Mouse (Mus musculus) neutrophil, adult 5-6 weeks (primary cell): ENCODE results near the gene Unc5c. TPM values are rescaled to one million over a fixed set of nuclear protein-coding genes. Genes with fewer than 3 reads are reported as not detected.

Experiments used
- ATAC-seq: fragments of 151-379, 151-347 bp; 2 replicates; pipeline ENCODE4 v1.8.0; 2017; ENCODE audit warnings: mild to moderate bottlenecking, moderate TSS enrichment; ENCODE audit not compliant: insufficient number of reproducible peaks, poor library complexity, low FRiP score, severe bottlenecking; ENCODE audit errors: extremely low read depth
- total RNA-seq: library from RNA; stranded (forward); fragments of 200-1000 nt; gene quantifications from 2 replicates; pipeline ENCODE4 v1.2.3, GENCODE M21; 2017

Gene Unc5c
- total RNA-seq, 1 experiment from 2014 or later: 0.12 TPM

DNA sequence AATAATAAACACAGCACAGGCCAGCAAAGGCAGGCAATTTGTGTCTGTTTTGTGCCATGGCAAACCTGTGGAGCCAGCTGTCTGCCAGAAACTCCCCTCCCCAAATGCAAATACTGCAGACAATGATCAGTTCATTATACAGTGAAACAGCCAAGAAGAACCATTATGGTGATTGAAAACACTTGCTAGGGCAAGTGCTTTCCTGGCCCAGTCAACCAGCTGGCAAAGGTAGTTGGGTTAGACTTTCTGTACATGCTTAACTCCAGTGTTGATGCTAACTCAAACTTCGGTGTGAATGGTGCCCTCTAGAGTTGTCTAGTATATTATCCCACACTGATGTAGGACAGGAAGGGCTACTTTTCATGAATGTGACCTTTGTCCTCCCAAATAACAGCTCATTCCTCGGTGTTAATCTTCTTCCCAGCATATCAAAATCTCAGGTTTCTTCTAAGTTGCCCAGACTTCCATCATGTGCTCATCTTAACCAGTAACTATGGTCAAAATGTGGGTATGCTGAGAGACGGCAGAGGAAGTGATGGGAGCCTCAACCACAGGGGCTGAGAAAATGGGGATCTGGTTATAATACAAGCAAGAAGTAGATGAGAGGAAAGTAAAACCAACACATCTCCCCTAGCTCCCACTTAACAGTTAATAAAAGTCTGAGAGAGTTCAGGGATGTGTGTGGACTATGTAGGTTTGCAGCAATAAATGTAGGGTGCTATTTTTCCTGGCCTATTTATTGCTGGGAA is 194.2 kb downstream of the Unc5c start:
- no peak for ATAC-seq

DNA sequence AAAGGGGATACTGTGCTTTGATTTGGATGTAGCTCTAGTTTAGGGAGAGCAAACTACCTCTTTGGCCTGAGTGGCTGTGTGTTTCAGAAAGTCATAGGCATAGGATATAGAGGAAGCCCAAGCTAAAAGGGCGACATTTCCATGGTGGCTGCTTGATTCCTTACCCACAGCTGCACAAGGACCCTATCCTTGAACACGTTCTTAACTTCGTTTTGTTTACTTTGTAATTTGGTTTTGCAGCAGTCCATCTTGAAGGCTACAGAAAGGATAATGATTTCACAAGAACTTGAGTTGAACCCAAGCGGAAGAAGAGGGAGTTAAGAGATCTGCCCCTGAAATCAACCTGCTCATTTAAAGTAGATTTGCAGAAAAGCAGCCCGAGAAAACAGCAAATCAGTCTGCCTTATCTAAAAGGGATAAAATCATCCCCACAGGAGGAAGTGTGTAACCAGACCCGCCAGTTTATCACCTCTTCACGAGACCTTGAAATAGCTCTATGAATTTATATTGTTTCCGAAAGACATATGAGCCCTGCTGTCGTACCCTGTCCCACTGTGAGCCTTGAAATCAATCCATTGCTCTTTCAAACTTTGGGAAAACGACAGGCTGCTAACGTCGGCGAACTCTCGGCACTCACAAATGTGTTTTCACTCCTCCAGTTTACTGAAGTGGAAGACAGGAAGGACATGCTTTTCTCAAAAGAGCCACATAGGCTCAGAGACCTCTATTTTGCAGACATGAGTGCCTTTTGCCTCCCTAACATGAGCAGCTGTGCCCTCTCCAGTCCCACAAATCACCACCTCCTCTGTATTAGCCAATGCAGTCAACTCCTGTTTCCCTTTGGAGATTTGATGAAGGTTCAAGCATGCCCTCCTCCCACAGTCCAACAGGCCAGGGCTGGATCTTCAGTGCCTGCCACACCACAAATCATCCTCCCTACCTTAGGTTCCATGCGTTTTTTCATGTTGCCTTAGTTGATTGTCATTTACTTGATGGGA is 195.3 kb downstream of the Unc5c start:
- ATAC-seq: no peak

DNA sequence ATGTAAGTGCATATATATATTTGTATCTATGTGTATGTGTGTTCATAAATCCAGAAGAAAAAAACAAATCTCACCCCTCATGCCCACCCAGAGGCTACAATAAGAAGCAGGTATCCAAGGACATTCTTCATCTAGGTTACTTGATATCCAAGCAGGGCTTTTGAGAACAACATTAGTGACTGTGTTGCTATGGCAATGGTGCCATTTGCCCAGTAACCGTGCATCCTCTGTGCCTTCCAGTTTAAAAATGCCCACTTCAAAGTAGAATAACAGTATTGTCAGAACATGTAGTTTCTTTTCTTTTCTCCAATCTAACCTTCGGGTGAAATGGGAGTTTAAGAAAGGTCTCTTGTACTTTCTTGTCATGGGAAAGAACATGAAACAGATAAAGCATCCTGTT is 224.1 kb downstream of the Unc5c start:
- ATAC-seq: no peak

DNA sequence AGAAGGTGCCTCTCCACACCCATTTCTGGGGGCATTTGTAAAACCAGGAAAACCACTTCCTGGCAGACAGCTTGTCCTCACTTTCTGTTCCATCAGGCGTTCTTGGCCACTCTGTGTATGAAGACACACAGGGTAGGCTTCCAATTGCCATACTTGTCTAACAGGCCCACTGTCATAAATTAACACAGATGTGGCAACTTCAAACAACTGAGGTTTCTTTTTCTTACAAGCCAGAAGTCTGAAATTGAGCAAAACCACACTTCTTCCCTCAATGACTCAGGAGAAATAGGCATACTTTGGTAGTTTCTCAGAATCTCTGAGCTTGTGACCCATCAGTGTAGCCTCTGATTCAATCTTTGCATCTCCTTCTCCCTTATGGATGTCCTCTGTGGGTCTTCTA is 225.7 kb downstream of the Unc5c start:
- no peak for ATAC-seq

DNA sequence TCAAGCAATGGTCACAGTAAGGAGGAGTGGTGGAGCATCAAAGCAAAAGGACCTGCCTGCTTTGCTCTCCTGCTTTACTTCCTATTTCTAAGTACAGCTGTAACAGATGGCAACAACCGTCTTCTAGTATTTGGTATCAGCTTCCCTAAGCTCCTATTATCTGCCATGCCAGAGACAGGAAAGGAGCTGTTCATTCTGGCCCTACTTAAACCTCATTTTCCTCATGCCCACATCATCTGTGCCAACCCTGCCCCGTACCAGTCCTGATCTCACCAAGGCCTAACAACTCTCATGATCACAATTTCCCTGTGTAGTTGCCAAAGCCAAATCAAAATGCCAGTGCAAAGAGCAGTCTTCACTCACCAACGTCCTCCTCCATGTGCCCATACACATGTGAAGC is 226.4 kb downstream of the Unc5c start:
- ATAC-seq: no peak

DNA sequence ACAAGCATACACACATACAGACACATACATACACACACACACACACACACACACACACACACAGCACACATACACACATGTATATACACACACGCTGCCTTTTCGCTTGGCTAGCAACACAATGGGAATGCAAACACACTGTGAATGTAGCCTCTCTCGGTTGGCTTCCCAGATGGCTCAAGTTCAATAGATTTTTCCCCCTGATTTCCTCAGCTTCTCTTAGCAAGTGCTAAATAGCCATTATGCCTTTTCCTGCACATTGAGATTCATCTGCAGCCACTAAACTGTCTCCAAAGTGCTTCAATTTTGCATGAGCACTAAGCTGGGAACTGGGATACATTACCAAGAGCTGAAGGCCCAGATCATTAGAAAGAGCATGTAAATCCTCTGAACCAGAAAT is 226.8 kb downstream of the Unc5c start:
- ATAC-seq: no peak

DNA sequence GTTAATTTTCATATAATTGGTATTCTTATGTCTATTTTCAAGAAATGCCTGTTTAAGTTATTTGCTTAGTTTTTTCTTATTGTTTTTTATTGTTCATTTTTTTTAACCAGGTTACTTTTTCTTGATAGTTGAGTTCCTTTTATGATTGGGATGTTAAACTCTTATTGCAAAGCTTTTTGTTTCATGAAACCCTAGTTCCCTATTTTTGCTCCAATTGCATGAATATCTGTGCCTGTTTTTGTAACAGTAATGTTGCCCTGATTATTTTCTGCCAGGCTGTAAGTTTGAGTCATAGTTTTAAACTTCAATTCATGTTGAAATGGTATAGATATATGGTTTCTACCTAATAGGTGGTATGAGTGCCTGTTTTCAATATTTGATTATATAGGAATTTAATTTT is 234.2 kb downstream of the Unc5c start:
- ATAC-seq: no peak

DNA sequence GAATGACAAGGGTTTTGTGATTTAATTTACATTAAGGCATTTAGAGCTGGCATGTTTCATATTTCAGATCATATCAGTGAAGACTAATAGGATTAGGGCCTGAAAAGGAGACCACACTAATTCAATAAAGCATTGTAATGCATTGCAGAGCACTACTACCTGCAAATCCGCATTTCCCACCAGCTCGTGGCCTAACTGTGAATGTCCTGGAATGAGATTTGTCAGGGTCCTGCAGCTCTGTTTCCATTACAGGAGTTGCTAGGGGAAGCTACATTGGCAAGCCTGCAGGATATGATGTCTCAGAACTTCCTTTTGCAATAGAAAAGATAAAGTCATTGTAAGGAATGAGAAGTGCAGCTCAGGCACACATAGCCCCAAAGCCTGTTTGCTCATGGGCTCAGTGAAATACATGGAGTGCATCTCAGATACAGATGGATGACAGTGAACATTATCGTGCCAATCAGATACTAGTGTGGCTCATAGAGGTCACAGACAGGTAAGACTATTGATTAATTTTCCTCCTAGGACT is 236.4 kb downstream of the Unc5c start:
- no peak for ATAC-seq

DNA sequence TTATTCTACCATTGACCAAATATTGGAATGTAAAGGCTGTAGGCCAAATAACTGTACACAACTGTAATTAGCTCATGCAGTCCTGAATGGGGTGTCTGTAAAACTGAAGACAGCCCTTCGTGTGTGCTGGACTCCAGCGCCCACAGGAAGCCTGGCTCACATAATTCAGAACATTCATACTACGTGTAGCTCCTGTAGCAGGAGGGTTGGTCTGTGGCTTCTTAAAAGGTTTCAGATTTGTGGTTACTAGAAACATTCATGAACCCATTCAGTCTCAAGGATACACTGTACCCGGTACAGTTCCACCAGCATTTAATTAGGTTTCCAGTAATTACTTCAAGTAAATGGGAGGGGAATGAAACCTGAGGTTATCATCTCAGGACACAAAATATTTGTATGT is 246.6 kb downstream of the Unc5c start:
- ATAC-seq: no peak

DNA sequence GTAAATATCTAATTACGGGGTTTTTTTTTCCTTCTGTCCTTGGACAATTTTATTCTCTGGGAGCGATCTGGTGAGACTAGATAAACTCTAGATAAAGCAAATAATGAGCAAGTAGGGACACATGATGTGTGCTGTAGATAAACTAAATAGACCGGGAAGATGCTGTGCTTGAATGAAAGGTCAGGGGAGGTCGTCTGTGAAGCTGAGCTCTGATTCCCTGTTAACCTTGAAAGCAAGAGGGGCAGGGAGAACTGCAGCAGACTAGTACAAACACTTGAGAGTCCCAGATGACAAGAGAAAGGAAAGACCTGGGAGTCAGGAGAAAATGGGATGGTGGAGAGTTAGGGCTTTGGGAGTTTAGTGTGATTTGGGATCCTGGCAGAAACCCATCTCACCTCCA is 251.4 kb downstream of the Unc5c start:
- no peak for ATAC-seq

DNA sequence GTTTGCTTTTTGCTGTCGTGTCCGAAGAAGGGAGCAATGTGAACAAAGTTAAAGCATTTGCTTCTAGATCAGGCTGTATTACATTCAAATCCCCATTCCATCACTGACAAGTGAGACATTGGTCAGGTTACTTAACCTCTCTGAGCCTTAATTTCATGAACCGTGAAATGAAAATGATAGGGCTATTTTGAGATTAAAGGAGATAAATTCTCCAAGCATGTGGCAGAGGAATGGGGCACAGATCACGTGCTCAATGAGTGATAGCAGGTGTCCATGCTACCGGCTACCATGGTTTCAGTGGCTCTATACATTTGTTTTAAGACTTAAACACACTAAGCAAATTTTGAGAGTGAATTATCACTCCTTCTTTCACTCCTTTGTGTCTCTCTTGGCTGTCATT is 254.0 kb downstream of the Unc5c start:
- no peak for ATAC-seq

DNA sequence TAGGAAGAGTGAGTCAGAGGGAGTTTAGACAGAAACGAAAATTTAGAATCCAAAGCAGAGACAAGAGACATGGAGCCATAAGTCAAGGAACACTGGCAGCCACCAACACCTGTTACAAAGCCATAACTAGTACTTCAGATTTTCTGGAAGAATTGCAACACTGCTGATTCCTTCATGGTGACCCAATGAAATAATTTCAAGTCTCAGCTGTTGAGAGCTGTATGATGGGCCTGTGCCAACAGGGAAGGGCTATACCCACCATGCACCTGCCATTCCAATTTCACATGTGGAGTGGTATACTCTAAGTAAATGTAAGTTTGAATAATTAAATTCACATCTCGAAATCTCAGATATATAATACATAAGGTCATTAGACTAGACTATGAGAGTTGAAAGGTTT is 259.5 kb downstream of the Unc5c start:
- no peak for ATAC-seq

DNA sequence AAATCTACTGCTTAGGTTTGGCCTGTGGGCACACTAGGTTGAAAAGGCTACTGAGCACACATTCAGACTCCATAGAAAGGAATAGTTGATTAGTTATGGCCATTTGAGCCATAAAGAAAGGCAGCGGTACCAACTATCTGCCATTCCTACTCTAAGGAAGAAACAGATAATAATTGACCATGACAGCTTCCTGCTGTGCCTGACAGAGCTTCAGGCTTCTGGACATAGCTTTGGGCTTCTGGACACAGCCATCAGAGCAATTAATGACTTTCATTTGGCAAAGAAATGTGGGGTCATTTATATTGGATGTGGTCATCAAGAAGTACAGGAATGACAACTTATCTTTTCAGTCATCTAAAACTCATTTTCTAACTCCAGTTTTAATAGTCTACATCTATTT is 260.4 kb downstream of the Unc5c start:
- ATAC-seq: no peak

DNA sequence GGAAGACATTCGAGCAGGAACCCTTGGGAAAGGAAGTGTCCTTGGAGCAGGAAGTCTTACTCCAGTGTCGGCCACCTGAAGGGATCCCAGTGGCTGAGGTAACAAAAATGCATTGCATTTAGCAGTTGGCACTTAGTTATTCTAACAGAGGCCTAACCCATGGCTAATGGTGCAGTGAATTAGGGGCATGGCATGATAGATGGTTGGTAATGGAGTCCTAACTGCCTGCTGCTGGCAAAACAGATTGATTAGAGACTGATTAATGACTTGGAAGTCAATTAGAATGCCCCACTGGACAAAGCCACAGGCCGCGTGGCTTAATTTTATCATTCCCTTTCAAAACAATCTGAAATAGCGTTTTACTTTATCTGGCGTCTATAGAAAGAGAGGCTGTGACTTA is 268.8 kb downstream of the Unc5c start:
- no peak for ATAC-seq

DNA sequence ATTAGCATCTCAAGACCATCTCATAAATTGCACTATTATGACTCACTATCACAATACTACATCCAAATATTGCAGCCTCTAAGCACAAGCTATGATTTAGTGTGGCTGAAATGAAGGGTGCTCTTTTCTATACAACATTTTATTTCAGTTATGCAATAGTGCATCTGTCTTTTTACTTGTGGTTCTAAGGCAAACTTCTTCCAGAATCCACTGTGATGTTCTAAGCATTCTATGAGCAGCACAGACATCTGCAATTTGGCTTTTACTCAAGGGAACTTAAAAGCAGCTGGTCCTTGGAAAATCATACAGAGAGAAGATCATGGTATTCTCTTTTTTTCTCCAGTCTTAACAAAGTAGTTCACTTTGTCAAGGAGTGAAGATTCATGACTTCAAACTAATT is 270.3 kb downstream of the Unc5c start:
- no peak for ATAC-seq

DNA sequence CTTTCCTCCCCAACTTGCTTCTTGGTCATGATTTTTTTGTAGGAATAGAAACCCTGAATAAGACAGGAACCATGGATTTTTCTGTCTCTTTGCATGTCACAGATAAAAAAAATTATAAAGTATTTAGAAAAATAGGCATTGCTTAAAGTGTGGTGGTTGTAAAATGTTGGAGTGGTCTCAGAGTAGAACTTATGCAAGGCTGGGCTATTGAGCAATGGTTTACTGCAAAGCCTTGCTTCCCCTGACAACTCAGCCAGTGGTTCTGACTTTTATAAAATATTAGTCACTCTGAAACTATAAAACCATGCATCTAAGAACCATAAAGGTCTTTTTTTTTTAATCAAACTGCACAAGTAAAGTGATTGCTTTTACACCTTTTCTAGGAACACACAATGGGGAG is 280.3 kb downstream of the Unc5c start:
- ATAC-seq: no peak

DNA sequence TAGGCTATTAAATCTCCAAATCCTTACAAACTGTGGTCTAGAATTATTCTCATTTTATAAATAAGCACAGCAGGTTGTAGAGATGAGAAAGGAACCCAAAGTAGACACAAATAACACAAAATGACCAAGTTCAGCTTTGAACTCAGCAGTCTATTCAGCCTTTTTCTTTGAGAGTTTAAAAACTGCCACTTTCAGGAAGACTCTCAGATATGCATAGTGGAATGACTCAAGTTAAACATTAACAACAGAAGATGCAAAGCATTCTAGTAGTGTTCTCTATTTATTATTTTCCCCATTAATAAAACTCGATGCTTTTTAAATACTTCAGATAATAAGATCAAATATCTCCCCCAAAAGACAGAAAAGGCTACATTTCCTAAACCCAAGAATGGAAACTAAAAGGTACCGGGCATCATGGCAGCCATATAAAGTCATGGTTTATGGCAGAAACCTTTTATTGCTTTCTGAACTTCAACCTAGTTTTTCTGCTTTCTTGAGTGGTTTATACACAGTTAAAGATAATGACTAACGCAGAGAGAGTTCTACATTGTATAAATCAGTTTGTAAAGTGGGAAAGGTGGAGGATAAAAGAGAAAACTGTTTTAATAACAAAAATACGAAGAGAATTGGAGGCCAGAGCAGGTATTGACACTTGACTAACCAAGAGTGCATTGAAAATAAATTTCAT is 283.8 kb downstream of the Unc5c start:
- no peak for ATAC-seq

DNA sequence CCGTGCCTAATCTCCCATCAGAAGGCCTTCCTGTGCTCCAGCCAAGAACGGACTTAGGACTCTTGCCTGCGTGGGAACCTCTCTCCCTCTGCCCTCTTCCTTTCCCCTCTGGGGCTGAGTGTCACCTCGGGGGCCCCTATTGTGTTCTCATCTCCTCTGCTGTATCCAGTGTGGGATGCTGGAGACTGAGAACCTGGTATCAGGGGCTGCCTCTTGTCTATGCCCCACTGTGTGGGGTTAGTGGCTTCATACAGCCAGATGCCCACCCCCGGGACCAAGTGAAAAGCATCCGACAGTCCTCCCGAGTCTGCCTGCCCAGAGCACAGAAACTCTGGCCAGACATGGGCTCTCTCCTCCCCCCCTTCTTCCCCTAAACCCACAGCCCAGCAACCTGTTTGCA is 287.2 kb downstream of the Unc5c start:
- no peak for ATAC-seq

DNA sequence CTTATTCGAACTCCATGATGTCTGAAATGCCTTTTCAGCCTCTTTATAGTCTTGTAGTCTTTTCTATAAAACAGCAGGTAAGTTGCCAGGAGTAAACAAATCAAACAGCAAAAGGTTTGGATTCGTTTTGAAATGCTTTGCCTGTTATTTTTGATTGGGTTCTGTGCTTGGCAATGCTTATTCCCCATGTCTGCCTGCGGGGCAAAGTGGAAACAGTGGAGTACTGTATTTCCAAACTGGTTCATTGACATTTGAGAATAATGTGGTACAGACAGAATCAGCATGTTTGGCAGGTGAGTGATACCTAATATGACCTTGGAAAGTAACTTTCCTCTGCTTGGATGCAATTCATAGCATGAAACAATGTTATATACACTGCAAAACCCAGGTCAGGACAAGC is 292.2 kb downstream of the Unc5c start:
- ATAC-seq: no peak
